8 mouse cellular contexts compared by ENCODE assay signal in genomic region chr1:43098031-43098984, GRCm38 (mm10). TPM values are rescaled to one million over a fixed set of nuclear protein-coding genes. Genes with fewer than 3 reads are reported as not detected.
DNase-seq lines count a peak whose midpoint lies in the region; ATAC-seq and TF ChIP-seq lines count a peak whose summit lies in the region.

Gene Tgfbrap1 (minus strand): TSS chr1:43098637.
Gene AI597479 (plus strand): TSS chr1:43098710.

- peaks cover 3% of the 10 kb centered on the region; the same call in 1 of the 2 replicates for H3K4me1 ChIP-seq in cortical plate, adult 2 months (ENCODE audit: control insufficient read depth, insufficient read depth, low read length)

- TF ChIP-seq POLR2A in cortical plate, adult 2 months (IDR thresholded peaks at IDR 0.05; ENCODE audit: extremely low read depth, insufficient read depth, low read length), result peak; percentile 93

- TF ChIP-seq CTCF in cortical plate, adult 2 months (IDR thresholded peaks at IDR 0.05; ENCODE audit: extremely low read depth, insufficient read depth, low read length), result no peak

- peak within 1 kb of the TSS; percentile 85 for H3K27ac ChIP-seq in cortical plate, adult 2 months (ENCODE audit: insufficient read depth, low read length)

- DNase-seq in gastrocnemius, adult 8-10 months (ENCODE audit: low spot score in 2 of 2), result peak; percentile 80 to 81
- DNase-seq in hindlimb bud, embryonic 11.5 days (ENCODE audit: extremely low spot score, low read depth, low spot score), result peak; percentile 56
- DNase-seq in left cerebral cortex, adult 9 months (ENCODE audit: low spot score in 2 of 2), result peak; percentile 82 to 92
- peak; percentile 92 for DNase-seq in right cerebral cortex, postnatal 14 days
- DNase-seq in urinary bladder, postnatal 36 days (ENCODE audit: low spot score in 2 of 2), result peak; percentile 88 to 93

- peak within 1 kb of the TSS; percentile 47 for H3K4me3 ChIP-seq in cortical plate, adult 2 months (ENCODE audit: insufficient read depth, low read length)

- peak; percentile 92 for ATAC-seq in activated CD4-positive, CD25-positive, alpha-beta regulatory T cell, adult 4 months
- peak; percentile 95 for ATAC-seq in megakaryocyte progenitor cell, adult 5-6 weeks (replicated peaks; ENCODE audit: poor library complexity)

RNA-seq across cellular contexts. Expression of gene Tgfbrap1, which starts in this region (rescaled TPM):
- polyA plus RNA-seq in activated CD4-positive, CD25-positive, alpha-beta regulatory T cell, adult 4 months (2017; shearing (Covaris generic)), result 1 to 10 TPM; 4.8 to 6.5 TPM
- polyA plus RNA-seq in cortical plate, adult 2 months (2012; rRNA removed), result 37.2 and 37.4 TPM in 2 replicates
- 10 to 100 TPM; 11.3 to 15.0 (median 13.3) TPM for total RNA-seq in gastrocnemius, adult 8-10 months (2022)
- total RNA-seq in megakaryocyte progenitor cell, adult 5-6 weeks (2015), result 19.0 and 24.6 TPM in 2 replicates
- total RNA-seq in megakaryocyte progenitor cell, adult 5-6 weeks (2017), result 11.2 and 11.6 TPM in 2 replicates

RNA-seq across cellular contexts. Expression of gene AI597479, which starts in this region (rescaled TPM):
- 10 to 100 TPM; 16.9 to 17.2 TPM for polyA plus RNA-seq in activated CD4-positive, CD25-positive, alpha-beta regulatory T cell, adult 4 months (2017; shearing (Covaris generic))
- polyA plus RNA-seq in cortical plate, adult 2 months (2012; rRNA removed), result 21.8 and 23.2 TPM in 2 replicates
- total RNA-seq in gastrocnemius, adult 8-10 months (2022), result 10 to 100 TPM; 16.9 to 19.4 (median 18.6) TPM
- total RNA-seq in megakaryocyte progenitor cell, adult 5-6 weeks (2015), result 12.5 and 17.2 TPM in 2 replicates
- 19.8 and 26.5 TPM in 2 replicates for total RNA-seq in megakaryocyte progenitor cell, adult 5-6 weeks (2017)

Comparison
In these comparisons a context has a peak if more than half of its experiments do, and no peak if none do; other contexts are left out.
1. Peak in every context shown above with its lines: DNase-seq, ATAC-seq, H3K4me3 ChIP-seq and H3K27ac ChIP-seq.